Mouse (Mus musculus) ES-E14 (cell line): ENCODE results near the gene Hsd17b12. TPM values are rescaled to one million over a fixed set of nuclear protein-coding genes. Genes with fewer than 3 reads are reported as not detected.

ENCODE experiments used
- DNase-seq: peaks from one replicate; pipeline ENCODE4 v3.0.0-alpha.2; 2013; ENCODE audit warnings: low read depth, low spot score
- H3K27ac ChIP-seq: 2 replicates; pipeline ENCODE4 v1.5.1; 2012; ENCODE audit warnings: low read depth, mild to moderate bottlenecking, low read length, moderate library complexity, mixed read lengths; ENCODE audit not compliant: poor library complexity, insufficient read depth, severe bottlenecking
- H3K36me3 ChIP-seq: 2 replicates; pipeline ENCODE4 v1.6.1; 2012; ENCODE audit warnings: mild to moderate bottlenecking, low read length, moderate library complexity, mixed read lengths; ENCODE audit not compliant: control insufficient read depth, poor library complexity, insufficient read depth, severe bottlenecking
- H3K4me1 ChIP-seq, 2 experiments: fragments of 150-350 bp in 1 of 2; sonication (generic) in 1 of 2; 2 replicates each; pipeline ENCODE4 v1.6.1; 2012; ENCODE audit warnings: low read length in 2 of 2, mild to moderate bottlenecking in 1 of 2, mixed read lengths in 1 of 2; ENCODE audit not compliant: control insufficient read depth in 2 of 2, insufficient read depth in 2 of 2, poor library complexity in 1 of 2
- H3K4me3 ChIP-seq, 2 experiments: fragments of 150-350 bp in 1 of 2; sonication (generic) in 1 of 2; 2 replicates each; pipeline ENCODE4 v1.5.1; 2012; ENCODE audit warnings: low read length in 2 of 2, low read depth in 1 of 2, mild to moderate bottlenecking in 1 of 2, mixed read lengths in 1 of 2; ENCODE audit not compliant: insufficient read depth in 1 of 2, poor library complexity in 1 of 2, severe bottlenecking in 1 of 2
- H3K9ac ChIP-seq: 2 replicates; pipeline ENCODE4 v1.6.1; 2012; ENCODE audit warnings: low read depth, mild to moderate bottlenecking, low read length, mixed read lengths; ENCODE audit not compliant: poor library complexity, insufficient read depth, severe bottlenecking
- H3K9me3 ChIP-seq: fragments of 150-350 bp; sonication (generic); 2 replicates; pipeline ENCODE4 v1.6.1; 2012; ENCODE audit warnings: low read depth, mild to moderate bottlenecking, low read length; ENCODE audit not compliant: control insufficient read depth, insufficient read depth
- CHD2 ChIP-seq: IDR thresholded peaks from 2 replicates; pipeline ENCODE4 v1.6.1; 2014; ENCODE audit warnings: mild to moderate bottlenecking, low read depth, low read length, inconsistent platforms
- HCFC1 ChIP-seq: IDR thresholded peaks from 2 replicates; pipeline ENCODE4 v1.6.1; 2012; ENCODE audit warnings: low read length, inconsistent platforms, borderline replicate concordance; ENCODE audit not compliant: insufficient read depth
- MAFK ChIP-seq: IDR thresholded peaks from 2 replicates; pipeline ENCODE4 v1.6.1; 2014; ENCODE audit warnings: mild to moderate bottlenecking, low read depth, low read length, inconsistent platforms; ENCODE audit not compliant: insufficient read depth
- ZC3H11A ChIP-seq: IDR thresholded peaks from 2 replicates; pipeline ENCODE4 v1.6.1; 2012; ENCODE audit warnings: low read depth, mild to moderate bottlenecking, inconsistent platforms, low read length, borderline replicate concordance
- ZNF384 ChIP-seq: IDR thresholded peaks from 2 replicates; pipeline ENCODE4 v1.6.1; 2012; ENCODE audit warnings: low read depth, low read length, inconsistent platforms
- in situ Hi-C, 2 experiments: fragments of 600-800 bp; cut with MboI; formaldehyde crosslinking; loops; one replicate each; pipeline ENCODE4 v1.15.1; 2025; ENCODE audit warnings: low sequenced_read_pairs in 2 of 2, inconsistent platforms in 1 of 2; ENCODE audit not compliant: unreplicated experiment in 2 of 2
- total RNA-seq: library from RNA; depleted of rRNA; stranded (reverse); fragments of 300-350 nt; gene quantifications from 2 replicates; pipeline ENCODE4 v1.2.3, GENCODE M21; 2012

The Hsd17b12 gene
- total RNA-seq, 1 experiment = 149 TPM

DNA sequence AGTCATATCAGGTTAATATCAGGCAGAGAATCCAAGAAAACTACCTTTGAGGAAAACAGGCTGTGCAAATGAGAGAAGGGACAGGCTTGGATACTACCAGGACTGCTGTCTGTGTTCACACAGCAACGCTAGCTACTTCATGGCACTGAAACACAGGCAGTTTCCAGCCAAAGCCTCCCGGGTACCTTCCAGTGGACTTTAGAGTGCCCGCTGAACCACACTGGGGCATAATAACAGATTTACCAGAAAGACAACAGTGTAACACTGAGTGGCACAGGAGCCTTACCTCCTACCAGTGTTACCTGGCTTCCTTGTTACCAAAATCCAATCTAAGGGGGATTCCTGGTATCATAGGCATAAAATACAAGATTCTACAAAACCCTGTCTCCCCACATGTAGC lies 115.3 kb downstream of the Hsd17b12 start:
- no peak overlapping the region for H3K4me3 ChIP-seq
- peaks cover 2% of the 10 kb centered on the region; the same call in 1 of the 2 replicates for H3K36me3 ChIP-seq
- DNase-seq = no peak
- no peak overlapping the region; the same call in 1 of the 2 replicates for H3K27ac ChIP-seq
- H3K9ac ChIP-seq = no peak overlapping the region
- H3K9me3 ChIP-seq = no peaks in the 10 kb centered on the region
- H3K4me1 ChIP-seq = peaks cover 4 to 7% of the 10 kb centered on the region in 2 experiments; a peak in 3 of 4 replicates
- TF ChIP-seq ZC3H11A = no peak
- TF ChIP-seq CHD2 = no peak
- no peak for TF ChIP-seq HCFC1
- no peak for TF ChIP-seq ZNF384
- no peak for TF ChIP-seq MAFK
- in situ Hi-C loops = no loop called here

DNA sequence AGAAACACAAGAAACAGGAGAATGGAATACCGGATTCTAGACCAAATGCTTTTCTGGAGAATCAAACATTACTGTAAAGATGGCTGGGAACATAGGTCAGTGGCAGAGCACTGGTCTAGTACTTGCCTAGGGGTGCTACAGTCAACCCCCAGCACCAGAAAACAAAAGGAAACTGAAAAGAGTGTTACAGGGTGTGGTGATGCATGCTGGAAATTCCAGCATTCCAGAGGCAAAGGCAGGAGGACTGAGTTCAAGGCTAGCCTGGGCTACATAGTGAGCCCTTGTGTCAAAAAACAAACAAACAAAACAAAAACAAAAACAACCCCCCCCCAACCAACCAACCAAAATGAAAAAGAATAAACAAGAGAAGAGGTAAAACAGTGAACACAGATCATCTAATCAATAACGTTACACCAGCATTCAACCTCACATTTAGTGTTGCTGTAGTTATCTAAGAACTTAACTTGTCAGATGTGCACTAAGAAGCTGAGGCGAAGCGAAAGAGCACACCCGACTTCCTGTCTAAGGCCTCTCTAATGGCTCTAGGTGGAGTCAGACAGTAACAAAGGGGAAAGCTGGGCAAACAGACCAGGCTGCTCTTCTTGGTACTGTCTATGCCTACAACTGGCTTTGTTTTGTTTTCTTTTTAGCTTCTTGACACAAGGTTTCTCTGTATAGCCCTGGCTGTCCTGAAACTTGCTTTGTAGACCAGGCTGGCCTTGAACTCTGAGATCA lies 117.2 kb downstream of the Hsd17b12 start:
- H3K4me3 ChIP-seq = no peak overlapping the region
- no peak overlapping the region for H3K9ac ChIP-seq
- H3K4me1 ChIP-seq = peaks cover 4 to 7% of the 10 kb centered on the region in 2 experiments; a peak in 3 of 4 replicates
- H3K36me3 ChIP-seq = peaks cover 2% of the 10 kb centered on the region; the same call in 1 of the 2 replicates
- DNase-seq = peak; percentile 22
- in situ Hi-C loops = no loop called here
- peak overlapping the region; percentile 68; the same call in 1 of the 2 replicates for H3K27ac ChIP-seq
- no peaks in the 10 kb centered on the region for H3K9me3 ChIP-seq
- TF ChIP-seq CHD2 (peak; percentile 16; the same call in 1 of the 2 replicates), HCFC1 (no peak)

GRCm38 (mm10) chr2:94035428-94036331 lies 122.1 kb downstream of the Hsd17b12 start:
- peak; percentile 36 for DNase-seq
- Histone ChIP-seq H3K9ac (no peak overlapping the region), H3K27ac (no peak overlapping the region), H3K9me3 (no peaks in the 10 kb centered on the region), H3K4me3 (no peak overlapping the region), H3K36me3 (peaks cover 4% of the 10 kb centered on the region; the same call in 1 of the 2 replicates), H3K4me1 (peaks cover under 1 to 2% of the 10 kb centered on the region in 2 experiments; a peak in 3 of 4 replicates)
- TF ChIP-seq HCFC1 = no peak
- peak; percentile 83; the same call in 1 of the 2 replicates for TF ChIP-seq ZC3H11A
- TF ChIP-seq ZNF384 = no peak
- TF ChIP-seq CHD2 = no peak
- TF ChIP-seq MAFK = no peak
- in situ Hi-C loops = no loop called here

- no peak overlapping the region for H3K27ac ChIP-seq
- H3K9me3 ChIP-seq = no peaks in the 10 kb centered on the region
- in situ Hi-C loops = no loop called here
- no peak overlapping the region for H3K9ac ChIP-seq
- no peak overlapping the region for H3K4me3 ChIP-seq
- no peaks in the 10 kb centered on the region for H3K4me1 ChIP-seq
- no peak for DNase-seq
- no peak for TF ChIP-seq ZC3H11A
- no peak for TF ChIP-seq ZNF384
- TF ChIP-seq CHD2 = no peak
- peaks cover 4% of the 10 kb centered on the region; the same call in 1 of the 2 replicates for H3K36me3 ChIP-seq
These were observed 127.2 kb downstream of the Hsd17b12 start for GRCm38 (mm10) chr2:94030602-94031001.
